Mouse (Mus musculus): ENCODE results near the gene A930004D18Rik. TPM values are rescaled to one million over a fixed set of nuclear protein-coding genes. Genes with fewer than 3 reads are reported as not detected.

Gene A930004D18Rik
- total RNA-seq, 2 experiments from 2014 or later, result 4.7 to 5.0 TPM

DNA sequence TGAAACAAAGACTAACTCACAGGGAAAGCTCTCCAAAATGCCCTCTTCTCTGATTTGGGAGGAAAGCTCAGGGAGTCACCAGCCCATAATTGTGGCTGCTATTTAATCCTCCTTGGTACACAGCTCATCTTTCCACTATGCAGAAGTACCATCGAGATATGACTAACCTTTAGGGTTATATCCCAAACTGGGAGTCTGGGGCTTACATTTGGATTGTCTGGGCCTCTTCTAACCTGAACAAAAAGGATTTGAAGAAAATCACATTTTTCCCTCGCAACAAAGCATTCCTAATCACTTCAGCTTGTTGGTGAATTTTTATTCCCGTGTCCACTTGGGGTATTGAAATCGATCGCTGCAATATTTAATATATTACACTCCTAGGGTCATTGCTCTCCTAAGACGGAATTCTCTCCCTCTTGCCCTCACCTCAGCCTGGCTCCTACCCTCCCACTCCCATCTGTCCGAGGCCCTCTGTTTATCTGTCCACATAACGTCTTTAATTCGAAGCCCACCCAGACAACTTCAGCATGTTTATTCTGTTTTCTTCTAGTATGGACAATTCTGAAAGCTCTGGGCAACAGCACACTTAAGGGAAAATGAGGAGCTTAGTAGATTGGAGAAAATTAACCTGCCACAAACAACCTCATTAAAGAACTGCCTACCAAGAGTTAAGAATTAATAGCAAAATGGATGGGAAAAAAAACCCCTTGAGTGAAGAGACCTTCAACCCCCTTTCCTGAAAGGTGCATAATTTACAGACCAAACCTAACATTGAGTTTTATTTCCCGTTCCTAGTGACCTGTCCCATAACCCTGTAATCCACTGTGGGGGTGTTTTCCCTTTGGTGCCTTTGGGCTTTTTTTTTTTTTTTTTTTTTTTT lies 2.9 kb downstream of the A930004D18Rik start:
- no peak for DNase-seq

DNA sequence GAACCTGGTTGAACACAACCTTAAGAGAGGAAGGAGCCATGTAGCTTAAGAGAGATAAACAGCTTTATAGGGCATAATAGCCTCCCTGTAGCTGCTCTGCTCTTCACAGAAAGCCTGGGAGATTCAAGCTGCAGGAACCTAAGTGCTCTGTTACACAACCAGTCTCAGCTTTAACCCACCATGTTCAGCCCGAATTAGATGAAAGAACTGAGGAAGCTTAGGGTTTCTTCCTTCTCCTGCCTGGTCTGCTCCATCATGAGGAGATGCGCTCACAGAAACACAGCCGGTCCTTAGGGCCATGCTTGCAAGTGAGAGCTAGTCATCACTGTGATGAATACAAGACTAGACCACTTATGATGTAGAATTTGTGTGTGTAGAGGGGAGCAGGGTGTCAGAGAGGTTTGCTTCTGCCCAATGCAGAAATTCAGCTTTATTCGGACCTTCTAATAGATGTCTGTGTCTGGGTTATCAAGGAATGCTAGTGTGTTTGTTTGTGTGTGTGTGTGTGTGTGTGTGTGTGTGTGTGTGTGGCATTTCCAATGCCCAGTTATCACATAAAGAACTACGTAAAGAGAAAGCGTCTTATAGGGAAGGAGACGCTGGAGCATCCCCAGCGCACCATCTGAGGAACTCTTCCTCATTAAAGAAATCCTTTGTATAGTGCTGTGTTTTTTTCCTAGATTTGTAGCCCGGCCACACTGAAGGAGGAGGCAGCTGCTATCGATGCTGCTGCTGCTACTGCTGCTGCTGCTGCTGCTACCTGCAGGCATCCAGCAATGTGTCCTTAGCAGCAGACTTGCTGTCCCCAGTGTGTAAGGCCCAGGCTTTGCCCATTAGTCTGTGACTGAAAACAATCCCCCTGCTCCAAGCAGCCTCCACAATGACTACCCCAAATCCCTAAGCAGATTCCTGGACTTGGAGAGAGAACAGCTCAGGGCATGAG lies 4.1 kb downstream of the A930004D18Rik start:
- DNase-seq, result no peak

DNA sequence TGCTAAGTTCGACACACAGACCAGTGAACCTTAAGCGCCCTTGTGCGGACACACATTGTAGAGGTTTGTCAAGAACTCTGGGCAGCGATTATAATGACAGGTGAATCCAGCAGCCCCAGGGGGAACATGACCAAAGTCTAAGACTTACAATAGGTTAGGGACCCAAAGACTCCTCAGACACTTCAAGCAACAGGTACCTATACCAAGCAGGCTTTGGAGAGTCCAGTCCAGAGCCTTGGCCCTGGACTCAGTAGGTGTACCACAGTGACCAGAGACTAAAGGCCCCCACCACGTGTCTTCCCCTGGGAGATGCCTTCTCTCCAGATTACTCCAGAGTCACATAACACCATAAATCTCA lies 5.0 kb downstream of the A930004D18Rik start:
- no peak for DNase-seq

DNA sequence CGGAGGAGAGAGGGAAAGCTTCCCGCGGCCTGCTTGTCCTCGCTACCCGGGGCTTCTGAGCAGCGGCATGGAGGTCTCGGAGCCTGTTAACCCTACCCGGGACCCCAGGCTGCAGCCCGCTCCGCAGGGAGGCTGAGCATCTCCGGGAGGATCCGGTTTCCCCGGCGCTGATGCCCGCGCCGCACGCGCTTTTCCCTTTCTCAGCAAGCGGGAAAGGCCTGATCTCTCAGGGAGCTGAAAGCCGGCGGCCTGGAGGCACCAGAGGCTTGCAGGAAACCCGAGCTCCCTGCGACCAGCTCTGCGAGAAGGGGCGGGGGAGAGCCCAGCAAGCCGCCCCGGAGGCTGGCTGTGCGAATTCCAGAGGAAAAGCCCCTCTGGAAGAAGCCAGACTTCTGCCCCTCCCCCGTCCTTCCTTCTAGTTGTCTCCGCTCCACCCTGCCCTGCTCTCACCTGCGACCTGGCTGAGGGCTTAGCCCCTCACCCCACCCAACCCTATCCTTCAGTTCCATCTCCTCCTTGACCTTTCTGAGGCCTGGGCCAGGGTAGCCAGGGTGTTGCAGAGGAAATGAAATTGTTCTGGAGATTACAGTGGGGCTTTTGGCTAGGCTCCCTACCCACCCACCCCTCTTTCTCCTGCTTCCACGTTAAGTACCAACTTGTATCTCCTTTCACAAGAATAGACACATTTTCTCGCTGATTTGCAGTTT lies 5.6 kb downstream of the A930004D18Rik start:
- peak; percentile 69 for DNase-seq

DNA sequence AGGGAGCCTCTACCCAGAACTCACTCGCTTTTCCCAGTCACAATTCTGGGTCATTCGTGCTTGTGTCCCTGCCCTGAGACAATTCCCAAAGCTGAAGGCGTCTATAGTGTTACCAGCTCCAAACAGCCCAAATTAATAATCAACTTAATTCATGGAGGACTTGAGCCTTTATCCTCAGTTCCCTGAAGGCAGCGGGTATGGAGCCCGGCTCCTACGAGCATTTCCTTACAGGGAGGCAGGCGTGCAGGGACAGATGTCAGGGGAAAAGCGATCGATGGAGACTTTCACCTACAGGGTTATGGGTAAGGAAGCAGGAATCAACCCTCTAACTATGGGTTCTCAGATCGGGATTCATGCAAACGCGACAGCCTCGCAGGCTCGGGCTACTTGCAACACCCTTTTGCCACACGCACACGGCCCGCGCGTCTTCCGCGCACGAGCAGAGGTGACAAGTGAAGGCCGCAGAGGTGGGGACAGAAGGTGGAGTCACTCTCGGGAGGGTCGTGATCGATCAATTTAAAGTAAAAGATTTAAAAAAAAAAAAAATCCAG lies 6.2 kb downstream of the A930004D18Rik start:
- peak; percentile 48 for DNase-seq

DNA sequence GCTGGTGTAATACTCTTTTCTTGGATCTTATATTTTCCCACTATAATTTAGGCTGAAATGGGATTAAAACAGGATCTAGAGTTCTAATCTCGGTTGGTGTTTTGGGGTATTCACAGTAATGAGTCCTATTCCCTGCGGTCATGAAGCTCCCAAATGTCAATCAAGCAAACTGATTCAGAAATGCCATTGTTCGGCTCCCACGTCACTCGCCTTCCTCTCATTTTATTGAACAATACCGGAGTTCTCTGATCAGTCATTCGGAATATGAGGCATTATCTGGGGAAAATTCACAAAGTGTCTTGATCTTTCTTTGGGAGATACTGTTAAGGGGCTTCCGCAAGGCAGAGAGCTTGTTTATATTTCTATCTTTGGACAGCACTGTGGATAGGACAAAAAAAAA lies 7.0 kb downstream of the A930004D18Rik start:
- DNase-seq, result no peak

DNA sequence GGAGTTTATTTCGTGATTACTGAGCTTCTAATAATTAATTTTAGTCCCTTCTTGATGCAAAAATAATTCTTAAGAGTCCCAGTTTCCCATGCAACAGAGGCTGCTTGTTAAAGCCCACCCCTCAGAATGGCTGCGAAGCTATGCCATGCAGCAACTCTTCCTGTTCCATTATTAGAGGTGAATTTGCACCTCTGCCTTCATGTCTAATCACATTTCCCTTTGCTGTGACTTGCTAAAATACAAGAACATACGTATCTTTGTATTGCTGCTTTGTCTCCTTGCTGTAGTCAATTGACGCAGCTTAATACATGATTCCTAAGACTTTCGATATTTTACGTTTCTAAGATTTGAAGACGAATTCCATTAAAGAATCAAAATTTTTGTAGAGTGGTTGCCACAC lies 7.9 kb downstream of the A930004D18Rik start:
- DNase-seq, result no peak

DNA sequence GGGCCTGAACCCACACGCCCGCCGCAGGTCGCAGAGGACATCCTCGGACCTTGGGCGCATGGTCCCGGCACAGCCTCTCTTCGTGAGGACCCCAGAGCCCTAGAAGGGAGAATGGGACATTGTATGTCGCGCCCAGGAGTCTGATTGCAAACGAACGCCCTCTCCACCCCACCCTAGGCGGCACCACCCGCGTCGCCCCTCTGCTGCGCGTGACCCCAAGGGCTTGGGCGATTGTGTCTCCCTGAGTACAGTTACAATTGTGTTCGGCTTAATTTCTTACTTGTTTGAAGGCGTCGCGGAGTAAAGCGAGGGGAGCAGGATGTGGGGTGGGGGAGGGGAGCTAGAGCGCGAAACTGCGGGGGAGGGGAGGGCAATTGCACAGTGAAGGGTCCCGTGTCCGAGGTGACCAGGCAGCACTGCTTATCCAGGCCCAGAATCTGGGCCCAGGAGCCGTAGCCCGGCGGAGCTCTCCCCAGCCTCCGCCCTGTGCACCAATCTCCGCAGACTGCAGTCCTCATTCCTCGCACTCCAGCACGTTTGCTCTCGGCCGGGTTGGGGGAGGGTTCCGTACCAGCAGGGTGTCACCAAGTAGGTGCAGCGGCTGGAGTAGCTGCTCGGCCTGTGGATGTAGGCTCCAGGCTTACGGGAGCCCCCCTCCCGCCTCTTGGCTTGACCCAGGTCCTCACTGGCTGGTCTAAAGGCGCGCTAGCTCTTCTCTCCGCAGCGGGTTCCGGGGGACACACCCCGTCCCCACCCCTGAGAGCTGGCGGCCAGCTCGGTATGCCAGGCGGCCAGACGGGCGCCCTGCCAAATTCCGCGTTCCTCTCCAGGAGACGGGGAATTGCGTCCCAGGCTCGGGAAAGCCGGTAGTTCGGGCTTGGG lies 9.2 kb downstream of the A930004D18Rik start:
- DNase-seq, result peak; percentile 97

DNA sequence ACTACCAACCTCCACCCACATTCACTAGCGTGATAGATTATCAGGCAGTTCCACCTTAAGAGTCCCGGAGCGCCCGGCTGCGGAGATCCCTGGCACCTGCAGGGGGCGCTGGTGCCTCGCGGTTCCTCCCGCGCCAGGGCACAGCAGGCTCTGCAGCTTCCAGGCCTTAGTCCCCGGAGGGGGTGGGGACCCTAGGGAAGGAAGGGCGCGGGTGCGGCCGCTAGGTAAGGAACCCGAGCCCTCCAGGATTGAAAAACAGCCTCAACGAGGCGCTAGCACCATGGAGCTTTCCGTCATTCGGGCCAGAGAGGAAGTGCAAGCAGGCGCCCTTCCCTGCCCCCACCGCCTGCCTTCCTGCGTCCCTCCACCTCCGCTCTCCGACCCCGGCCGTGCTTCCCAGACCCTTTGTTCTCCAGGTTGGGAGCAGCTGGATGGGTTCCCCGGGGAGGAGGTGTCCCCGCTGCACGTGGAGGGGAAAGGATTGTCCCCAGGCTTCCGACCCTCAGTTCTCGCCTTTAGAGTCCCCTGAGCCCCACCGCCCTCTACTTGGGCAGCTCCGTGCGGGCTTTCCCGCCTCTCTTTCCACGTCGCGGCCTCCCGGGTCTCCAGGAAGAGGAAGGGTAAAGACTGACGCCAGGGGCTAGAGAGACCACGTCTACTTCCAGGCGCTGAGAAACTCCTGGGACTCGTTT lies 9.9 kb downstream of the A930004D18Rik start:
- DNase-seq, result peak; percentile 97

DNA sequence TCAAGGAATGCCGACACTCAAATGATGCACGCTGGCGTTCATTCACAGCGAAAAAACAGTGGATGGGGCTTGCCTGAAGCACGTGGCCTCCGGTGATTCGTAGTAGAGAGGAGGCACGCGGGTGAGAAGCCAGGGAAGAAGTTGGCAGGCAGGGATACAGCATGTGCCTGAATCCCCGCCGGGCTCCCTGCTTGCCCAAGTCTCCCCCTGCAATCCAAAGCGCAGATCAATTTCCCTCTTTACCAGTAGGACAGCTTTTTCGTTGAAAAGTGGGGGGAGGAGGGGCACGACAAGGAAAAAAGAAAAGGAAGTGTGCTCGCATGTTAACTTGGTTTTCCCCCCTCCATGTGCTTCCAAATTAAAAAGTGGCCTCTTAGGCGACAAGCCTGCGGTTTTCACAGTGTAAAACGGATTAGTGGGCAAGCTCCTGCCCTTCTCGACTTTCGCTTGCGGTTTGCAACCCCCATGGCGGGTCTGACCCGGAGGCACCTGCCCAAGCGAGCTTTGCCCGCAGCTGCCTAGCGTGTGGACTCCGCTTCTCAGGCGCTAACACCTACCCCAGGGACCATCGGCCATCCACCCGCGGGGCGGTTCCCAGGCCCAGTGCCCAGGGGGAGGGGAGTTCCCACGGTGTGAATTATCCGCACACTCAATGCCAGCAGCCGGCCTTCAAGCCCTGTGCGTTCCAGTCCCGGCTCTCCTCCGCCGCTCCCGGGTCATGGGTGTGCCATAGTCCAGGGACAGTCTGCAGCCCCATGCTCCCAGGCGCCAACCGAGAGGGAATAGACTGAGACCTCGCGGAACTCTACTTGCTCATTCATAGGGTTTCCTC lies 11.2 kb downstream of the A930004D18Rik start:
- DNase-seq, result peak; percentile 71

DNA sequence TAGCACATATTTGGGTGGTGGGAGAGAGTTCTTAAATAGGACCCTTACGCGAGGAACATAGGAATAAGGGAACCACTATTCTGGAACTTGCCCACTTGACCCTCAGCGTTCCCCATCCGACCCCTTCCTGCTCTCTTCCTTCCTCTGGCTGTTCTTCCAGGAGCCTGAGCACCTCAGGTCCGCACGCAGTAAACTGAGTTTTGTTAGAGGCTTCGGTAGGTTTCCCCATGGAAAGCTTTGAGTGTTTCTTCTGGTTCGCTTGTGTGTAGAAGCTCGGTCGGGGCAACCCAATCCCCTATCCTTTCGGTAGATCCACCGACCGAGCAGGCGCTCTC lies 11.8 kb downstream of the A930004D18Rik start:
- no peak for DNase-seq

DNA sequence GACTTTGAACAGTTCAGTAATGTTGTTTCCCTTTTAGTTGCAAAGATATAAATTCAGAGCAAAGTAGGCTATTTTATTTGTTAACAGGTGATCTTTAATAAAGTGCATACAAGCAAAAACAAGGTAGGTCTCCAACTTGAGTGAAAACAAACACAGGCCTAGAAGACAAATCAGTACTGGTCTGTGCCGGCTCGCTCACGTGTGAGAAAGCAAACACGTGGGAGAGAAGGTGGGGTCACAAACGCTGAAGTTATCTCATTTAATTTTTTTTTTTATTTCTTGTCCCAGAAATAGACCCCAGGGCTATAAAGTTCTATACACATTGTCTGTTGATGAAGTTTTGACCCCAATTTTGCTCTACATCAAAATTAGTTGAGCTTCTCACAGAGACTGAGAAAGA lies 12.4 kb downstream of the A930004D18Rik start:
- DNase-seq, result no peak

DNA sequence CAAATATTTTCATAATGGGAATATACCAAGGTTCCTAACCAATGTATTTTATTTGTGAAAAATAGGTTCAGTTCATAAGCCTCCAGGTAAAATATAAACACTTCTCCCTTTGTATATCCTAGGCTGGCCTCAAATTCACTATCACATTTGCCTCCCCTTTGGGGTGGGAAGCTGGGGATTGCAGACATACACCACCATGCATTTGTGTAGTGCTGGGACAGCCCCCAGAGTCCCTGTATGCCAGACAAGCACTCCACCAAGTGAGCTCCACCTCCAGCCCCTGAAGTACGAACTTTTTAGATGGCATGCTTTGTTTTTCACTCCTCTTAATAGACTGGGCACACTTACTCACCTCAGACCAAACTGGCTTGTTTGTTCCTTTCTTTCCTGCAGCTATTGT lies 14.7 kb downstream of the A930004D18Rik start:
- DNase-seq, result no peak

DNA sequence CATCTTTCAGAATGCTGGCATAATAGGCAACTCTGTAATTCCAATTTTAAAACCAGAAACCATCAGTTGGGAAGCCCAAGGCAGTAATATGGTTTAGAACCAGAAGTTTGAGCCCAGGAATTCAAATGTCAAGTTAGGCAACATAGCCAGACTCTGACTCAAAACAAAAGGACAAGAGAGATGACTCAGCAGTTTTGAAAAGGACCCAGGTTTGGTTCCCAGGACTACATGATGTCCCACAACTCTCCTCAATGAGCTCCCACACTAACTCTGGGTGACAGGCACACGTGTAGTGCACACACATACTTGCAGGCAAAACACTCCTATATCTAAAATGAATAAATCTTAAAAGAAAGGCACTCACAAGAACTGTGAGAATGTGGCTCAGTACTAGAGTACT lies 18.4 kb downstream of the A930004D18Rik start:
- DNase-seq, result no peak

DNA sequence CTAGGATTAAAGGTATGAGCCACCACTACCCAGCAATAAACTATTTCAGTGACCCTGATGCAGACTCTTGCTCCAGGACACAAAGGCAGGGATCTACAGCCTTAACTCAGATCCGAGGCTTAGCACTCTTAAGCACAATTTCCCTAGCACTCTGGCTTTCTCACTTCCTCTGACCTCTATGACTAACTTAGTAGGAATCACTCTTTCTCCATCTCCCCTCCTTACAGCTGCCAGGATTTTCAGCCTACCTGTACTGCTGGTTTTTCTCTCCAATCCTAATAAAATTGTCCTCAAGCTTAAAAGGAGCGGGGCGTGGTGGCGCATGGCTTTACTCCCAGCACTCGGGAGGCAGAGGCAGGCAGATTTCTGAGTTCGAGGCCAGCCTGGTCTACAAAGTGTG lies 20.2 kb downstream of the A930004D18Rik start:
- DNase-seq, result no peak

DNA sequence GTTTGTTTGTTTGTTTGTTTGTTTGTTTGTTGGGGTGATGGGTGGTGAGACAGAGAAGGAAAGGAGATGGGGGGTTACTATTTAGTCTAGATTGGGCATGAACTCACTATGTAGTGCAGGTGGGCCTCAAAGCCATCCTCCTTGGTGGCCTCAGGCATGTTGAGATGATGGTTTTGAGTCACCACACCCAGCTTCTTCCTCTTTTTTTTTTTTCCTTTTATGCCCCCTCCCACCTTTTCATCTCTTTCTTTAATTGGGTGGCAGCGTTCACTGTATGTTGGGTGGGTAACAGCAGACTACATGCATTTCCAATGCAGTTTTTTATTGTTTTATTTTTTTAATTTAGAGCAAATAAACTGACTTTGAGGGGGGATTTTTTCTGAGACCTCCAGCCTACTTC lies 20.9 kb downstream of the A930004D18Rik start:
- no peak for DNase-seq

DNA sequence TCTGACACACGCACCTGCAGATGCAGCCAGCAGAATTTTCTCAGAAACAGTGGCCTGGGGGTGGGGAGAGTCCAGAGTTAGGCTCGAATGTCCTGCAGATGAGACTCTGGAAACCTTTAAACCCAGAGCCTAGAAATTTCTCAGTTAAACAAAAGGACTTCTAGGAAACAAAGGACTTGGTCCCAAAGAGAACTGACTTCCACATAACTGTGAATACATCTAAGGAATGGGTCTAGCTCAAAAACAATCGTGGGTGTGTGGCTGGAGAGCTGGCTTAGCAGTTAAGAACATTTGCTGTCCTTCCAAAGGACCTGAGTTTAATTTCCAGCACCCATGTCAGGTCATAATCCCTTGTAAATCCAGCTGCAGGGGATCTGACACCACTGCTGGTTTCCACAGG lies 22.0 kb downstream of the A930004D18Rik start:
- DNase-seq, result no peak

DNA sequence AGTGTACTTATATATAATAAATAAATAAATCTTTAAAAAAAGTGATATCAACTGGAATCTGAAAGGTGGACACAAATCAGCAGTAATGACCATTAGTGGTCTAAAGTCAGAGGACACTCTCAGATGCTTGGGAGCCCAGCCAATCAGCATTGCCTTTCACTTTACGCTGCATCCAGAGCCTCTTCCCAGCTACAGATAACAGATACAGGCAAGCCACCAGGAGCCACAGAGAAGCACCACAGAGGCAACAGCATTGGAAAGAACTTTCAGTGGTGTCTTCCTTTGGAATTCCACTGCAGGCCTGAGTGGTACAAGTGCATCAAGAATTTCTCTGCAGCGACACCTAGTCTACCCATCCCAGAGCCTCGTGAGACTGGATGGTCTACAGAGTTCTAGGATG lies 24.7 kb downstream of the A930004D18Rik start:
- no peak for DNase-seq

DNA sequence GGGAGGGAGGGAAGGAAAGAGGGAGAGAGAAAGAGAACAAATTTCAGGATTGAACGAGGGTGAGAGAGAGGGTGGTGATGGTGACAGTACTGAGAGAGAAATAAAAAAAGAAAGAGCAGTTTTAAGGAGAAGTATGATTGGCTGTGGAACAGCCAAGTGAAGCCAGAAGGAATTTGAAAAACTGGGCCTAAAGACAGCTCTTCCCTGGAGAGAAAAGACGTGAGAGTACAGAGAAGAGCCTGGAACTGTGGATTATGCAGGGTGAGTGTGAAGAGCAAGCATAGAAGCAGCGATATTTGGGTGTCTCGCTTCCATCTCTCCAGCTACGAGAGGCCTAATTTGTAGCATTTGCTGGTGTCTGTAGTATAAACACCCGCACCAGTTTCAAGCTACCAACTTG lies 26.3 kb downstream of the A930004D18Rik start:
- no peak for DNase-seq

DNA sequence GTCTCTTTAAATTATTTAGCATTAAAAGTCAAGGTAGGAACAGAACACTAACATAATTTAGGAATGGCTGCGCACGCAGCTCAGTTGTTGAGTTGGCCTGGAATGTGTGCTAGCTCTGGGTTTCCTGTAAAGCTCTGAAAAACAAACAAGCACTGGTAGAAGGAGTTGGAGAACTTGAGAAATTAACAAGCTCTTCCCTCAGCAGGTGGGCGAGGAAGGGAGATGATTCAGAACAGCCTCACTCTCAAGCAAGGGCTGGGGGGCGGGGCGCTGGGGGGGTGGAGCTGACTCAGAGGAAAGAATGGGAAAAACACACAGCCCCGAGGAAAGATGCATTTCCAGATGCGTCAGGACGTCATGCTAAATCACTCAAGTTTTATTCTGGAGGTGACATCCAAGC lies 32.4 kb downstream of the A930004D18Rik start:
- no peak for DNase-seq

Measured in heart, postnatal 4 days (tissue).